Mouse (Mus musculus) v-Abl transformed pro-B cells (cell line): ENCODE results near the gene Rhox4d.
"Not testable (repeated sequence)": the region's sequence is repeated elsewhere in the genome, so short reads cannot be mapped to it uniquely, and the experiment has no call there.

ENCODE experiments used
- in situ Hi-C, 2 experiments: fragments of 400-800 bp; cut with MboI; formaldehyde crosslinking; loops; one replicate each; pipeline ENCODE4 v1.15.1; 2025; ENCODE audit not compliant: unreplicated experiment in 2 of 2

Gene Rhox4d

DNA sequence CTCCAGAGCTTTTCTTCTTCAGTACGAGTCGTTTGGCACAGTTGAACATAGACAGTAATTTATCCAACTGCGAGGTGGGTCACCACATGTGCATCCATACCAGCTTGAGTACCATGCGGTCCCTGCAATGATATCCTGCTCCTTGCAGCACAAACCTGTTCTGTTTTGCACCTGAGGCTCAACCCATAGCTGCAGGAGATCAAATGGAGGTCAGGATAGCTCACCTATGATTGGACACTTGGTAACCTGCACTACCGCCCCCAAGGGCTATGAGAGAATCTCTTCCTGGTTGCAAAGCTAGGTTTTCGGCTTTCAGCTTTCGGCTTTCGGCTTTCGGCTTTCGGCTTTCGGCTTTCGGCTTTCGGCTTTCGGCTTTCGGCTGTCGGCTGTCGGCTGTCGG is at the start of gene Rhox4d:
Gene Rhox4d (plus strand): TSS at position 301 of the 400 bp plus-strand sequence.
- in situ Hi-C loops, result not testable (repeated sequence)

DNA sequence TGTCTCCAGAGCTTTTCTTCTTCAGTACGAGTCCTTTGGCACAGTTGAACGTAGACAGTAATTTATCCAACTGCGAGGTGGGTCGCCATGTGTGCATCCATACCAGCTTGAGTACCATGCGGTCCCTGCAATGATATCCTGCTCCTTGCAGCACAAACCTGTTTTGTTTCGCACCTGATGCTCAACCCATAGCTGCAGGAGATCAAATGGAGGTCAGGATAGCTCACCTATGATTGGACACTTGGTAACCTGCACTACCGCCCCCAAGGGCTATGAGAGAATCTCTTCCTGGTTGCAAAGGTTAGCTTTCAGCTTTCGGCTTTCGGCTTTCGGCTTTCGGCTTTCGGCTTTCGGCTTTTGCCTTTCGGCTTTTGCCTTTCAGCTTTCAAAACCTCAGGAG is 34.1 kb upstream of the Rhox4d start, which contains the start of gene Rhox4c:
Gene Rhox4c (plus strand): TSS at position 301 of the 400 bp plus-strand sequence.
- in situ Hi-C loops, result not testable (repeated sequence)

DNA sequence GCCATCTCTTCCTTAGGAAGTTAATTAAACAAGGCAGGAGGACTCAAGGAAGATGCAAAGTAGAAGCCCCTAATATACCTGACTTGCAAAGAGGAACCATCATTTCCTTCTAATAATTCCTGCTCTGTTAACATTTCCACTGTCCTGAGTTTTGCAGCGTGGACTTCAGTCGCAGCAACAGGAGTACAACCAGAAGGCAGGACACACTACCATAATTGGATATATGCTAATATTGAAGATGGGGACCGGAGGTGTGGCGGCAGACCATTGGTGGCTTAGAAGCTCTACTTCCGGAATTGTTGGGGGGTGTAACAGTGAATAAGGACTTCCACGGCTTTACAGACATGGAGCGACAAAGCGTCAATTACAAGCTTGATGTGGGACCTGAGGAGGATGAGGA is 16.0 kb downstream of the Rhox4d start, which contains the start of gene Rhox2e:
Gene Rhox2e (plus strand): TSS at position 301 of the 400 bp plus-strand sequence.
- in situ Hi-C loops, result not testable (repeated sequence)

- in situ Hi-C loops, result not testable (repeated sequence)
Observed at GRCm38 (mm10) chrX:37541719-37542118, 27.6 kb downstream of the Rhox4d start, which contains the start of gene Rhox3e. TSS of gene Rhox3e (plus strand) at chrX:37542019.

DNA sequence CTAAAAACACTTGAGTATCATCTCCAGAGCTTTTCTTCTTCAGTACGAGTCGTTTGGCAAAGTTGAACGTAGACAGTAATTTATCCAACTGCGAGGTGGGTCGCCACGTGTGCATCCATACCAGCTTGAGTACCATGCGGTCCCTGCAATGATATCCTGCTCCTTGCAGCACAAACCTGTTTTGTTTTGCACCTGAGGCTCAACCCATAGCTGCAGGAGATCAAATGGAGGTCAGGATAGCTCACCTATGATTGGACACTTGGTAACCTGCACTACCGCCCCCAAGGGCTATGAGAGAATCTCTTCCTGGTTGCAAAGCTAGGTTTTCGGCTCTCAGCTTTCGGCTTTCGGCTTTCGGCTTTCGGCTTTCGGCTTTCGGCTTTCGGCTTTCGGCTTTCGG is 43.0 kb downstream of the Rhox4d start, which contains the start of gene Rhox4e:
Gene Rhox4e (plus strand): TSS at position 301 of the 400 bp plus-strand sequence.
- in situ Hi-C loops, result not testable (repeated sequence)
